Mouse (Mus musculus) frontal cortex, adult 2 months (tissue): ENCODE data around the gene Foxn3. TPM values are rescaled to one million over a fixed set of nuclear protein-coding genes. Genes with fewer than 3 reads are reported as not detected.
A peak's percentile ranks its signal among the peaks of the same experiment; 100 is the strongest.

Experiments used
- DNase-seq, 2 experiments: peaks; one replicate each; pipeline ENCODE4 v3.0.0; 2022; ENCODE audit warnings: low spot score in 1 of 2; ENCODE audit errors: extremely low spot score in 1 of 2
- polyA plus RNA-seq: library from polyadenylated mRNA; depleted of rRNA; stranded (reverse); fragments of >200 nt; gene quantifications from 2 replicates; pipeline ENCODE4 v1.2.3, GENCODE M21; 2012

The Foxn3 gene
- polyA plus RNA-seq, 1 experiment: 23.6 TPM

GRCm38 (mm10) chr12:99562867-99563189 is 554 bp downstream of the Foxn3 start:
- DNase-seq: peak in 1 of 2 experiments; percentile 25

GRCm38 (mm10) chr12:99562073-99562866 is 1.1 kb downstream of the Foxn3 start:
- DNase-seq: peak in 1 of 2 experiments; percentile 48

- no peak for DNase-seq
These were observed 2.0 kb downstream of the Foxn3 start for GRCm38 (mm10) chr12:99561333-99561766.

- no peak for DNase-seq
These were observed 2.6 kb downstream of the Foxn3 start for GRCm38 (mm10) chr12:99560701-99561332.

GRCm38 (mm10) chr12:99559483-99559882 is 3.9 kb downstream of the Foxn3 start:
- no peak for DNase-seq

- DNase-seq: no peak
These were observed 4.9 kb downstream of the Foxn3 start for GRCm38 (mm10) chr12:99558476-99558875.

GRCm38 (mm10) chr12:99557498-99557897 is 5.9 kb downstream of the Foxn3 start:
- DNase-seq: no peak

GRCm38 (mm10) chr12:99550629-99551028 is 12.8 kb downstream of the Foxn3 start:
- no peak for DNase-seq

- no peak for DNase-seq
These were observed 13.6 kb downstream of the Foxn3 start for GRCm38 (mm10) chr12:99549811-99550210.

- no peak for DNase-seq
These were observed 15.0 kb downstream of the Foxn3 start for GRCm38 (mm10) chr12:99548419-99548818.

GRCm38 (mm10) chr12:99547295-99547694 is 16.1 kb downstream of the Foxn3 start:
- DNase-seq: no peak

GRCm38 (mm10) chr12:99545270-99545770 is 18.1 kb downstream of the Foxn3 start:
- no peak for DNase-seq

GRCm38 (mm10) chr12:99544262-99545128 is 18.9 kb downstream of the Foxn3 start:
- DNase-seq: no peak

GRCm38 (mm10) chr12:99543421-99544195 is 19.8 kb downstream of the Foxn3 start:
- DNase-seq: no peak

- DNase-seq: no peak
These were observed 23.2 kb downstream of the Foxn3 start for GRCm38 (mm10) chr12:99540201-99540600.

GRCm38 (mm10) chr12:99537316-99537715 is 26.1 kb downstream of the Foxn3 start:
- no peak for DNase-seq

GRCm38 (mm10) chr12:99536426-99536825 is 27.0 kb downstream of the Foxn3 start:
- no peak for DNase-seq

- DNase-seq: no peak
These were observed 31.0 kb downstream of the Foxn3 start for GRCm38 (mm10) chr12:99532342-99532741.

- DNase-seq: no peak
These were observed 33.5 kb downstream of the Foxn3 start for GRCm38 (mm10) chr12:99529687-99530411.

GRCm38 (mm10) chr12:99528958-99529357 is 34.4 kb downstream of the Foxn3 start:
- no peak for DNase-seq
